Mouse (Mus musculus) skeletal muscle tissue, postnatal 0 days (tissue): ENCODE results near the gene Sfn. TPM values are rescaled to one million over a fixed set of nuclear protein-coding genes. Genes with fewer than 3 reads are reported as not detected.

Experiments used
- microRNA-seq, 2 experiments: library from miRNA; unstranded; fragments of <30 nt; microRNA quantifications; one replicate each; pipeline ENCODE4; 2016
- polyA plus RNA-seq: library from polyadenylated mRNA; unstranded; fragments of >200 nt; fragmentation: Nextera tagmentation; extraction: Ambion mirVana; gene quantifications from 2 replicates; pipeline ENCODE4 v1.2.1, GENCODE M21; 2015

Sfn gene
- 0.41 and 12.1 TPM in 2 replicates for polyA plus RNA-seq

GRCm38 (mm10) chr4:133601721-133602218 is at the start of gene Sfn:
Gene Sfn, minus strand, starts transcription at chr4:133602168.

DNA sequence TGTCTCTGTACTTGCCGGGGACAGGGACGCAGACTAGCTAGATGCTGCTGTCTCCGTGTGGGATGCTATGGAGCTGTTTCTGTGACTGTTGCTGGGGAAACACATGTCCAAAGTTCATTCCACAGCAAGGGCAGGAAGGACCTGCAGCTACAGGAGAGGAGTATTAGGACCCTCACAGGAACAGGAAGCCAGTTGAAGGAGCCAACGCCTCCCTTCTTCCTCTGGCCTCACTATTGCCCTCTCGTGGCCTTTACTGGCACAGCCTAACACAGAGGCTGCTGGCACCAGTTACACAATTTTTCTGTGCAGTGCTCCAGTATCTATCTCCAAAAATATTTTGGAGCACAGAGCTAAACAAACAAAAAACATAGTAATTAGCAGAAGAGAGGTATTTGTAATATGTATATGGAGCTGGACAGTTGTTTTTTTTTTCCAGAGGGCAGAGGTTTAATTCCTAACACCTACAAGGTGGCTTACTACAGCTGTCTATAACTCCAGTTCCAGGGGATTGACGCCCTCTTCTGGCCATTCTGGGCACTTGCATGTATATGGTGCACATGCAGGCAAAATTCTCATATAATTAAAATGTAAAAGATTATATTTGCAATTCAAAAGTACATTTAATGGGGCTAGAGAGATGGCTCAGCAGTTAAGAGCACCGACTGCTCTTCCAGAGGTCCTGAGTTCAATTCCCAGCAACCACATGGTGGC is 48.2 kb upstream of the Sfn start, which contains the start of gene Zdhhc18:
Gene Zdhhc18 (minus strand): TSS at position 166 of the 711 bp plus-strand sequence.

DNA sequence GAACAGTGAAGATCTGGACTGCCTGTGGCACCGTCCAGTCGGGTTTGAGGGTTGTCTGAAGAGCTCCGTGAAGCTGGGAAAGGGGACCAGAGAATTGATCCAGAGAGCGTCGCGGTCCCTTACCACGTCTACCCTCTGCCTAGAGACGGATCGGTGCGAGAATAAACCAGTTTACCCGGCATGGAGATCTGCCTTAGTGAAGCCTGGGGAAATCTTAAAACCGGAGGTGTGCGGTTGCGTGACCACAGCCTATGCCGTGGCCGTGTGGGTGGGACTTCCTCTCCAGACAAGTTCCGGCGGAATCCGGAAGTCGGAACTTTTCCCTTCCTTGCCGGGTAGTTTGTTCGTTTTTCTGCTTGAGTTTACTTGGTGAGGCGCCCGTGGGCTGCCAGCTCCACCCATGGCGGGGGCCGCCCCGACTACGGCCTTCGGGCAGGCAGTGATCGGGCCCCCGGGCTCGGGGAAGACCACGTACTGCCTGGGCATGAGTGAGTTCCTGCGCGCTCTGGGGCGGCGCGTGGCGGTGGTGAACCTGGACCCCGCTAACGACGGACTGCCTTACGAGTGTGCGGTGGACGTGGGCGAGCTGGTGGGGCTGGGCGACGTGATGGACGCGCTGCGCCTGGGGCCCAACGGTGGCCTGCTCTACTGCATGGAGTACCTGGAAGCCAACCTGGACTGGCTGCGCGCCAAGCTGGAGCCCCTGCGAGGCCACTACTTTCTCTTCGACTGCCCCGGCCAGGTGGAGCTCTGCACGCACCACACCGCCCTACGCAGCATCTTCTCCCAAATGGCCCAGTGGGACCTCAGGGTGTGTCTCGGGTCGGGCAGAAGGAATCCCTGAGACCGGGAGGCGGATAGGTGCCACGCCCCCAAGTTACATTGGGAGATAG is 17.7 kb downstream of the Sfn start, which contains the start of gene Gpn2:
Gene Gpn2 (plus strand): TSS at position 304 of the 893 bp plus-strand sequence.

GRCm38 (mm10) chr4:133574070-133574842 is 27.7 kb downstream of the Sfn start, which contains the start of gene Gpatch3:
Gene Gpatch3, plus strand, starts transcription at chr4:133574745.

GRCm38 (mm10) chr4:133552768-133553447 is 49.1 kb downstream of the Sfn start, which contains the start of gene Nr0b2:
Gene Nr0b2, plus strand, starts transcription at chr4:133553376.

Small RNAs within 50 kb of the gene (microRNA-seq; reads per million reads assigned to microRNA genes)
- 0 reads per million in 2 experiments for gene Gm23158

Other genes starting within 250 kb of the Sfn start
- 12.8 and 13.2 TPM in 2 replicates for gene Wdtc1, start 248.7 kb downstream of the Sfn start, polyA plus RNA-seq
- 3.9 and 4.1 TPM in 2 replicates for gene Slc9a1, start 232.5 kb downstream of the Sfn start, polyA plus RNA-seq
- 0.44 and 0.76 TPM in 2 replicates for gene Tent5b, start 122.0 kb downstream of the Sfn start, polyA plus RNA-seq
- gene Trnp1, start 103.6 kb downstream of the Sfn start, polyA plus RNA-seq: 1.1 and 1.6 TPM in 2 replicates
- 0.51 TPM in 1 of 2 replicates, not detected in the other for gene Kdf1, start 83.2 kb downstream of the Sfn start, polyA plus RNA-seq
- gene Nudc, start 56.2 kb downstream of the Sfn start, polyA plus RNA-seq: 113 and 134 TPM in 2 replicates
- gene Nr0b2, start 48.8 kb downstream of the Sfn start, polyA plus RNA-seq: 0.17 TPM in 1 of 2 replicates, not detected in the other
- 4.4 and 4.9 TPM in 2 replicates for gene Gpatch3, start 27.4 kb downstream of the Sfn start, polyA plus RNA-seq
- gene Gpn2, start 17.8 kb downstream of the Sfn start, polyA plus RNA-seq: 6.0 and 6.8 TPM in 2 replicates
- gene Zdhhc18, start 48.0 kb upstream of the Sfn start, polyA plus RNA-seq: 3.8 and 4.8 TPM in 2 replicates
- gene Pigv, start 70.5 kb upstream of the Sfn start, polyA plus RNA-seq: 8.5 and 11.3 TPM in 2 replicates
- 7.7 and 8.7 TPM in 2 replicates for gene Arid1a, start 154.6 kb upstream of the Sfn start, polyA plus RNA-seq